Mouse (Mus musculus): ENCODE data around the gene Ifna7.

The Ifna7 gene

GRCm38 (mm10) chr4:88841438-88841911, 25.4 kb downstream of the Ifna7 start, which contains the start of gene Ifna4:
Gene Ifna4, plus strand, starts transcription at chr4:88841861.
- no peak for DNase-seq

GRCm38 (mm10) chr4:88845334-88845733, 29.3 kb downstream of the Ifna7 start:
- DNase-seq = no peak

GRCm38 (mm10) chr4:88849698-88850097, 33.7 kb downstream of the Ifna7 start, which contains the start of gene Ifna1:
Gene Ifna1, plus strand, starts transcription at chr4:88850087.
- no peak for DNase-seq

GRCm38 (mm10) chr4:88851026-88851763, 35.2 kb downstream of the Ifna7 start:
- DNase-seq = no peak

- DNase-seq = no peak
Measured at GRCm38 (mm10) chr4:88859214-88859613, 43.2 kb downstream of the Ifna7 start.

- no peak for DNase-seq
Measured at GRCm38 (mm10) chr4:88863309-88863708, 47.3 kb downstream of the Ifna7 start.

GRCm38 (mm10) chr4:88864599-88864998, 48.6 kb downstream of the Ifna7 start:
- DNase-seq = no peak

- no peak for DNase-seq
Measured at GRCm38 (mm10) chr4:88865011-88865569, 49.1 kb downstream of the Ifna7 start.
